Mouse (Mus musculus) hematopoietic stem cell, adult 5-6 weeks (primary cell): ENCODE results near the gene Cacna1c. TPM values are rescaled to one million over a fixed set of nuclear protein-coding genes. Genes with fewer than 3 reads are reported as not detected.
A peak's percentile ranks its signal among the peaks of the same experiment; 100 is the strongest.

Experiments
- ATAC-seq, 2 experiments: fragments of 125-278 bp in 1 of 2; replicated peaks in 1 of 2; 2 replicates each; pipeline ENCODE4 v1.8.0; 2016 to 2017; ENCODE audit warnings: inconsistent platforms in 2 of 2, mild to moderate bottlenecking in 2 of 2, moderate number of reproducible peaks in 2 of 2, low read depth in 1 of 2, moderate TSS enrichment in 1 of 2; ENCODE audit not compliant: low FRiP score in 2 of 2, poor library complexity in 2 of 2, severe bottlenecking in 2 of 2, insufficient read depth in 1 of 2, low TSS enrichment in 1 of 2
- total RNA-seq: library from RNA; stranded (forward); fragments of 172-1452, 232-1000 nt; gene quantifications from 2 replicates; pipeline ENCODE4 v1.2.3, GENCODE M21; 2017

The Cacna1c gene
- total RNA-seq, 1 experiment from 2014 or later = not detected

DNA sequence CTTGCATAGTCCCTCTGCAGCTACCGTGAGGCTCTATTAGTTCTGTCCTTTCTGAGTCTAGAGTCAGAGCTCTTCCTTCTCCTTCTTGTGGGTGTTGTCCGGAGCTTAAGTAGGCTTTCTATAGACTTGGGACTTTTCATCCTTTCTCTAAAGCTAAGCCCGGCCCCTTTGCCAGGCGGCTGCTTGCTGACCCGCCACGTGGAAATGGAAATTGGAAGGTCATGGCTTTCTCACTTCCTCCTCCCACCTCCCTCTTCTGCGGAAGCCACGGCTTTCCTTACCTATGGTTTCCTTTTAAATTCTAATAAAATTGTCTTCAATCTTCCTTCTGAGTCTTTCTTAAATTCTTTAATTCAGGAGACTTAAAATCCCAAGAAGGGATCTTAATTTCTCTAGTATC is 148.9 kb downstream of the Cacna1c start:
- no peak for ATAC-seq

DNA sequence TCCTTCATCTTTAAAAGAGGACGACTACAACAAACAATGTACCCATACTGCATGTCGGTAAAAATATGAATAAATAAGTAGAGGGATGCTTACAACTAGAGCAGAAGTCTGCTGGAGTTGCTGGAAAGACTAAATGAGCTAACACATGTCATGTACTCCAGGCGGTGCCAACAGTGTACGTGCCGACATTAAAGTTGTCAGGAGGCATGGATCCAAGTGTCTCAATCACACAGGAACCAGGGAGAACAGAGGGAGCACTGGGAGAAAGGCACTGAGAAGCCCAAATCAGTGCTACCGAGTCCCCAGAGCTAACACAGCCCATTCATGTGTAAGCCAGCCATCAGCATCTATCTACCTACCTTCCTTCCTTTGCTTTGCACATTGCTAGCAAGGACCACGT is 150.7 kb downstream of the Cacna1c start:
- no peak for ATAC-seq

DNA sequence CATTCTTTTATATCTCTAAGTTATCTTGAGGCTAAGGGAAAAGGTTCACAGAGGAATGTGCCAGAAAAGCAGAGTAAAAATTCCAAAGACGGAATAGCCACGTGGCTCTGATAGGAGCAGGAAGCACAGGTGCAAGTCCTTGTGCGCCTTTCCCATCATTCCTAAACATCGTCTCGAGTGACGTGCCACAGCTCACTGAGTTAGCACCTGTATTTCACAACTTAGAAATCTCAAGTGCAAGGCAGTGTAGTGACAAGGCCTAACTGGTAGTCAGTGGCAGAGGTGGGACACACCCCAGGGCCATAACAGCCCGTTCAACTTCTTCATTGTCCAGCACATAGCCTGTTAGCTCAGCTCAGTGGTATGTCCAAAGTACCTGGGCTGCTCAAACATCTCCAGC is 152.1 kb downstream of the Cacna1c start:
- no peak for ATAC-seq

DNA sequence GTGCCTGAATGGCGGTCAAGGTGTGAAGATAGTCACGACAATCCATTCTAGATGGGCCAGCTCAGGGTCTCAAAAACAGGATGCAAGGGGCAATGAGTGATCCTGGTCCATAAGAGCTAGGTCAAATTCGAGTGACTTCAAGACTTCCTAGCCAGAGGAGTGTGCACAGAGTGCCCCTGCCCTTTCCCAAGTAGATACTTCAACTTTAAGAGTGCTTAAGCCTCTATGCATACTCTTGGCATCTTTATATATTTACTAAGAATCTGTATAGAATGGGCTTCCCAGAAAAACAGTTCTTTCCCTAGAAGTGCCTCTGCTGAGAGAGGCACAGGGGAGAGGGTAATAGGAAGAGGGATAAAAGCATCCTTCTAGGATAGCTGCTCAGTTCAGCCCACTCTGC is 153.4 kb downstream of the Cacna1c start:
- ATAC-seq = no peak

DNA sequence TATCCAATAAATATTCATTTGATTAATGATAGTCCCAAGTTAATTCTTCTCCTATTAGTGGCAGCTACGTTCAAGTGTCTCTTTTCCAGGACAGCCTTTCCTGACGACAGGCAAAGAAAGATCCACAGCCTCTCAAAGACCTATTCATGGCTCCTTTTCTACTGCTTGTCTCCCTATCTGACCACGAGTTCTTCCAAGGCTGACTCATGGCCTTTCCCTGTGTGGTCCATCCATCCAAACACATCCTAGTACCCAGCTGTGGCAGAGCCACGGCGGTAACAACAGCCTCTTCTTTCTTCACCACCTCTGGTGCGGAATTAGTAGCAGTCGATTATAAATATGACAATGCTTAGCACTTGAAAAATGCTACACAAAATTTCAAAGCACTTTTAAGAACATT is 155.3 kb downstream of the Cacna1c start:
- ATAC-seq = no peak

DNA sequence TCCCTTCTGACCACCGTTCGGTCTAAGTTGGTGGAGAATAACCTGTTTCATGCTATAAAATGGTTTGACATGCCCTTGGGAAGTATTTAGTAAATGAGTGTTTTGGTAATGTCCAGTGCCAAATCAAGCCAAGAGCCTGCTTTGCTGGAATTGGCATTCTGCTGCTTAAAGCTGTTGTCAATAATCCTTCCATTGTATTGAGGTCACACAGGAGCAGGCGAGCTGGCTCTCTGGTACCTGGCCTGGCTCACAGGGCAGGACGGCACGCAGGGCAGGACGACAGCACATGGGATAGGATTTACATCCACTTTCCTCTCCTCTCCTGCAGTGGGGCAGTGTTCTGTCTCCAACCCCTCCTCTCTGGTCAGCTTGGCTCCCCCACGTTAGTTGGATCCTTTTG is 156.4 kb downstream of the Cacna1c start:
- no peak for ATAC-seq

DNA sequence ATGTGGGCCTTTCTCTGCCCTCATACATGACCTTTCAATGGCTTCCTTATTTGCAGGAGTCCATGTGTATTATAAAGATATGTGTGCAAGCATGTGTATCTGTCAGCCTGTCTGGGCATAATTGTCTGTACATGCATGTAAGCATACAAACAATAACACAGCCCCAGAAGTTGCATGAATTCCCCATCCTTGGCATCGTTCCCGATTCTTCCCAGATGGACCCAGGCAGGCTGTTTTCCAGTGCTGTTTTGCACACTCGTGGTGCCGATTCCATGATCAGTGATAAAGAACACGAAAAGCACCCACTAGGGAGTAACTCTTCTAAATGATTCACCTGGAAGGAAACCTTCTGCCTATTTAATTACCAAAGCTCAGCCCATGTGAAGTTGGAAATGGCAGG is 156.9 kb downstream of the Cacna1c start:
- ATAC-seq = no peak

DNA sequence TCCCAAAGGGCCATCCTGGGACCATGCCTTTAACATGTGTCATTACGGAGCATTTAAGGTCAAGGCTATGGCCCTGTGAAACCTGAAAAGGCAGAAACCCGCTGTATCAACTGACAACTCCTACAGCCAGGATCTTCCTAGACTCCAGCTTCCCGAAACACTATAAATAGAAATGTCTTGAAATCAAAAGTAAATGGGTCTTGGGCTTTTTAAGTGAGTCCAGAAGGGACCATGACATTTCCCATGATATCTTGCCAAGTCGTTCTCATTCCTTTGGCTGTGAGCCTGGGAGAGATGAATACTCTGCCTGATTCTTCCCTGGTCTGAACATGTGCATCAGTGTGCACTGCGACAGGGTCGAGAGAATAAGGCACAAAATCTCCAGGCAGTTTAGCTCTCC is 158.4 kb downstream of the Cacna1c start:
- no peak for ATAC-seq

DNA sequence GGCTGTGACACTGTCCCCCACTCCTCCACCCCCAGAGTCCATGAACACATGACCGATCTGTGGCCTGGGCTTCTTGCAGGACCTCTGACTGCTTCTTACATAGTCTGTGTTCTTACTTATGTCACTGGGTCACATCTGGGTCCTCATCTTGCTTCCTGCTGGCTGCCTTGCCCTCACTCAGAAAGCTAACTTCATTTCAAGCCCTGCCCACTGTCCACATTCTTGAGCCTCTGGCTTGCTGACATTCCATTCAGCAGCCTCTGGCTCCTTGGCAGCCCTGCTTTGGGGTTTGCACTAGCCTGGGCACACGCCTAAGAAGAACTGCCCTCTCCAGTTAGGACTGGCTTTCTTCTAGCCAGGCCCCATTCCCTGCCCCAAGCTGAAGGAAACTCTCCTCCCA is 159.2 kb downstream of the Cacna1c start:
- no peak for ATAC-seq

DNA sequence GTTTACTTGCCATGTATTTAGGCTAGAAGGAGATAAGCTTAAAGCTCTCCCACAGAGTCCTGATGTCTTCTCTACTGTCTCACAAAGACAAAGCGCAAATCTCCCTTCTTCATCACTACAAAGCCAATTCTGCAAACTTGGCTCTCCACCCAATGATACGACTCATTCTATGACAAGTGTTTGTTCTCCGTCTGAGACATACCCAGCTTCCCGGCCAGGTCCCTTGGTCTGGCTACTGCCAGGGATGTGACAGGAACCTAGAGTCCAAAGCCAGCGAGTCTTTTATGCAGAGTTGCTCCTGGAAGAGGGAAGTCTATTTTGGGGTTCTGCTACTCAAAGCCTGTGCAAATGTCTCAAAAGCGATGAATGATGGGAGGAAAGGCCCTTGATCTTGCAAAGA is 160.9 kb downstream of the Cacna1c start:
- ATAC-seq = no peak

DNA sequence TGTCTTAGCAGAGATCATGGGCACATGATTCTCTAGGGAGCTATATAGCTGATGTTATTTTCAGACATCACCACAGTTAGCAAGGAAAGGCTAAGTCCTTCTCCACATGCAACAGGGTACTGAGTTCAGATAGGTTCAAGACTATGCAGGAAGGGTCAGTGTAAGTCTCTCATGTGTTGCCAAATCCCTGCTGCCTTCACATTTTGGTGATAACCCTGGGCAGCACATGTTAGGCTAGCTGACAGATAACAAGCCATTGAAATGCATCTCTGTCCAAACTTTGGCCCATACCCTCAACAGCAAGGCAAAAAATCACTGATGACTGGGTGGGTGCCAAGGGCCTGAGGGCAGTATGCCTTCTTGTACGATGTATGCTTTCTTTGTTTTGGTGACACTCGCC is 161.3 kb downstream of the Cacna1c start:
- ATAC-seq = no peak

DNA sequence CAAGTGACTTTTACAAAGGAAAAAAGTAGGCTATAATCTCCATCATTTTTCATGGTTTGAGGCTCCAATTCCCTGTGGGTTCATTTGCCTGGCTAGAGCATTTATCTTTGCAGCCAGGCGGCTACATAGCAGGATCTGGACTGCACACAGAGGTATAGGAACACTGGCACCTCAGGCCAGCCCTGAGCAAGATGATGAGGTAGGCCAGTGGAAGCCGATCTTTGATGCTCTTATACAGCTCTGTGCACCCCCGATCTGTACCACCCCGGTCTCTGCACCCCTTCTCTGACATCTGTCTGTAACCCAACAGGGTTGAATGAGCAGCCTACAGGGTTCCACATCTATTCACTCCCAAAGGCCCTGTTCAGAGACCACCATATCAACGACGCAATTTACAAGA is 168.3 kb downstream of the Cacna1c start:
- no peak for ATAC-seq

DNA sequence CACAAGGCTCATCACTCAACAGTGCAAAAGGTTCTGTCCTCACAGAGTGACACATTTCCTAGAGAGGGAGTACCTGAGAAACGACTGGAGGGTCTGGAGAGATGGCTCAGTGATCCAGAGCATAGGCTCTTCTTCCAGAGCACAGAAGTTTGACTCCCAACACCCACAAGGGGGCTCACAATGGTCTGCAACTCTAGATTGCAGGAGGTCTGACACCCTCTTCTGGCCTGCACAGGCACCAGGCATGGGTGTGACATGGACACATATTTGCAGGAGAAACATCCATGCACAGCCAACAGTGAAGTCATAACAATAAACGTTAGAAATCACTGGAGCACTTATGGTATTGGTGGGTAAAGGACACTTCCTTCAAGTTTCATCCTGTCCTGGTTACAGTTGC is 173.4 kb downstream of the Cacna1c start:
- no peak for ATAC-seq

DNA sequence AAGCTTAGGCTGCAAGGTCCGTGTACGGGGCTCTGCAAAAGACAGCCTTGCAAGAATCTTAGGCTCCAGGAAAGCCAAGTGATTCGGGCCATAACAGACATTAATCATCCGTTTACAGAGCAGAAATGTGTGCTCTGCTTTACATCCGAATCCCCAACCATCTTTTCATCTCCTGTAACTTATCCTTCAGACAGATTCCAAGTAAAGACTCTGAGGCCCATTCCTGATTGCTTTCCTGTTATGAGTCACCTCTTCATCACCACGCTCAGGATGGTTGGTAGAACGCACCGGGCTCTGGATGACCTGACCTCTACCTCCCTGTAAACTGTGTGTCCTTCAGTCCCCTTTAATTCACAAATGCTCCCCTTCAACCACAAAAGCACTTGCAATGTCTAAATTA is 175.0 kb downstream of the Cacna1c start:
- ATAC-seq = no peak

DNA sequence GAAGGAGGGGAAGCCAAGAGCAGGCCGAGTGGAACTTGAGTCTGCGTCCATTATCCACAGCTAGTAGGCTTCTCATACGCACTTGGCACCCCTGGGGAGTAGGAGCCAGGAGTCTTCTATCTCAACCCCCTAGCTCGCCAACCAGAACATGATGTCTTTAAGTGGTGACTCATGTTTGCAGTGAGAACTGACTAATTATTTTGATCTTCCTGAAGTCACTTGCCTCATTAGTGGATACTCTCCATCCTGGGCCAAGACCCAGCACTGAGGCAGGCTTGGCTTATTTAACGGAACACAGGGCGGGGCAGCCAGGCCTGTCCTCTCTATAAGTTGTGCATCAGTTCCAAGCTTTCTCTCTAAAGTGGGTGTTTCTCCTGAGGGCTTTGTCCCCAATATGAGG is 177.3 kb downstream of the Cacna1c start:
- ATAC-seq = no peak

DNA sequence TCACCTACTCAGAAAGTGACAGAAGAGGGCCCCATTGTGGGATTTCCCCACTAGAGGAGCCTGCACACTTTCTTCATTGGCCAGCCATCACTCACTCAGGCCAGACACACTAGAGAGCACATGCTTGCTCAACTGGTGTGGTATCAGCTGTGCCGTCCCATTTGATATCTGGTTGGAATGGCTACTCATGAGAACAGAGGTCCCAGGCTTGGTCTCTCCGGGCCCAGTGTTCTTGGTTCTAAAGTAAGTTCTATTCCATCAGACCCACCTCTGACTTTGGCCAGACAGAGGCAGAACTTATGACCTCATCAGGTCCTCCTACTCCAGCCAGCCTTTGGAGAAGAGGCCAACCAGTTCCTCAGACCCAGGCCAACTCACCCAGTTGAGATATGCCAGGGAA is 178.0 kb downstream of the Cacna1c start:
- no peak for ATAC-seq

DNA sequence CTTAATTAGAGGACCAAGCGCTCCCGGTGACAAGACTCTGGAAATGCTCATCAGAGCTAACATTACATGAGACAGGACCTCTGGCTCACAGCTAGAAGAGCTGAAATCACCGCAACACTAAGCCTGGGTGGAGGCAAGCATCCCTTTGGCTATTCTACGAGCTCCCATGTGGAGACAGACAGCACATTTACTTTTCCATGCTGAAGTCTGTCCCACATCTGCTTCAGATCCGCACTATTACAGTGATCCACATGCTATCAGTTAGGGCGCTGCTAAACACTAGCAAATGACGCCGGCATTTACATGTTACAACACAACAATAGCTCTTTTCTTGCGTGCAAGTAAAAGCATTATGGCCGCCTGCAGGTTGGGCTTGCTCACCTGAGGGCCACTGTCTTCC is 178.7 kb downstream of the Cacna1c start:
- no peak for ATAC-seq

DNA sequence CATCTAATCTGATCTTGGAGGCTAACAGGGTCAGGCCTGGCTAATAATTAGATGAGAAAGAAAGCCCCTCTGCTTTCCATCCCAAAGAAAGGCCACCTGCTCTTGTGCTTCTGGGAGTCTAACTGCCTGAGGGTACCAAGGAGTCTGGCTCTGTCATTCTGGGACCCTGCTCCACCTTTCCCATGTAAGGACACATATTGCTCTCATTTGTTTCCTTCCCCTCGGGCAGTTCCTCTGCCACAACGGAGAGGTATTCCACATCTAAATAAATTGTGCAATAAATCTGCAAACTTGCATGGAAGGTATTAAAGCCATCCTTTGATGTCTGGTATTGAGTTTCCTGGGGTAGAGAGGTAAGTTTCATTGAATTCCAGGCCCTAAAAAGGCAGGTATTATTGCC is 180.9 kb downstream of the Cacna1c start:
- ATAC-seq = no peak

DNA sequence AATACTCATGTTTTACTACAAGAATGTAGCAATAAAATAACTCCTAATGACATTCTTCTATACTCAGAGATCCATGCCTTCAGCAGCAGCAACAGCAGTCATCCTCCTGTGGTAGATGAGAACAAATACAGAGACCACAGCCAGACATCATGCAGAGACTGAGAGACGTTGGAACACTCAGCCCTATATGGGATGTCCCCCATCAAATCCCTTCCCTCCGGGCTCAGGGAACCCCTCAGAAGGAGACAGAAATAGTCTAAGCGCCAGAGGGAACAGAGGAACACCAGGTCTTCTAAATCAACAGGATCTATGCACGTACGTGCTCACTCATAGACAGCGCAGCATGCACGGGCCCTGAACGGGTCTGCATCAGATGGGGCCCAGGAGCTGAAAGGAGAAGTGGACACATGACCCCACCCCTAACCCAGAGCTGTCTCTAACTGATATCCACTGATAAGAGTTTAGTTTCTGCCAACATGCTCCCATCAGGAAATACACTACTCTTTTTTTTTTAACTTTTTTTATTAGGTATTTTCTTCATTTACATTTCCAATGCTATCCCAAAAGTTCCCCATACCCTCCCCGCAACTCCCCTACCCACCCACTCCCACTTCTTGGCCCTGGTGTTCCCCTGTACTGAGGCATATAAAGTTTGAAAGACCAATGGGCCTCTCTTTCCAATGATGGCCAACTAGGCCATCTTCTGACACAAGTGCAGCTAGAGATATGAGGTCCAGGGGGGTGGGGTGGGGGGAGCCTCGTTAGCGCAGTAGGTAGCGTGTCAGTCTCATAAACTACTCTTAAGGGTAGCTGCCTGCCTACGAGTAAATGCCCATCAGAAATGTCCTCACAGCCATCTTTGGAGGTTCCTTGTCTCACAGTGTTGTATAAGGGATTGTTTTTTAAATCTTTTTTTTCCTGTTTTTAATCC is 182.8 kb downstream of the Cacna1c start:
- ATAC-seq = peak; percentile 56 to 62; a peak in 2 of 4 replicates
